Mouse (Mus musculus): ENCODE results near the gene Shd. TPM values are rescaled to one million over a fixed set of nuclear protein-coding genes. Genes with fewer than 3 reads are reported as not detected.
A peak's percentile ranks its signal among the peaks of the same experiment; 100 is the strongest.
"Not testable (repeated sequence)": the region's sequence is repeated elsewhere in the genome, so short reads cannot be mapped to it uniquely, and the experiment has no call there.

Gene Shd
- 10 to 100 TPM; 30.9 to 34.4 TPM for total RNA-seq (2021)

- intact Hi-C loops (cut with DNase I), result no loop called here
- no peak for DNase-seq (ENCODE audit: low spot score in 2 of 2)
These were observed at the start of gene Shd for GRCm38 (mm10) chr17:55969966-55970891. TSS of gene Shd (plus strand) at chr17:55970467.

GRCm38 (mm10) chr17:55931553-55932502 lies 38.4 kb upstream of the Shd start:
- intact Hi-C loops (cut with DNase I), result loop anchor here (5.0 kb wide), 1 partner anchor 35 kb away; no protein-coding TSS in a partner anchor
- peak; percentile 53 to 72 for DNase-seq (ENCODE audit: low spot score in 2 of 2)

- no peak for DNase-seq (ENCODE audit: low spot score in 2 of 2)
- intact Hi-C loops (cut with DNase I), result loop anchor here (5.0 kb wide), 1 partner anchor 35 kb away; no protein-coding TSS in a partner anchor
These were observed 37.6 kb upstream of the Shd start for GRCm38 (mm10) chr17:55932635-55933034.

GRCm38 (mm10) chr17:55933191-55933590 lies 37.1 kb upstream of the Shd start:
- no peak for DNase-seq (ENCODE audit: low spot score in 2 of 2)
- intact Hi-C loops (cut with DNase I), result loop anchor here (5.0 kb wide), 1 partner anchor 36 kb away; no protein-coding TSS in a partner anchor

- intact Hi-C loops (cut with DNase I); DNase-seq (ENCODE audit: low spot score in 2 of 2): not testable (repeated sequence)
These were observed 25.8 kb upstream of the Shd start for GRCm38 (mm10) chr17:55944387-55944865.

- peak; percentile 94 to 99 for DNase-seq (ENCODE audit: low spot score in 2 of 2)
- intact Hi-C loops (cut with DNase I), result loop anchor here (5.0 kb wide), 1 partner anchor 53 kb away; the partner anchor contains the start of gene Zfp959
These were observed 25.2 kb upstream of the Shd start for GRCm38 (mm10) chr17:55944866-55945682.

GRCm38 (mm10) chr17:55945696-55946095 lies 24.6 kb upstream of the Shd start:
- intact Hi-C loops (cut with DNase I), result loop anchor here (5.0 kb wide), 1 partner anchor 53 kb away; the partner anchor contains the start of gene Zfp959
- DNase-seq (ENCODE audit: low spot score in 2 of 2), result no peak

- intact Hi-C loops (cut with DNase I), result loop anchor here (5.0 kb wide), 1 partner anchor 56 kb away; the partner anchor contains the start of gene Zfp959
- DNase-seq (ENCODE audit: low spot score in 2 of 2), result no peak
These were observed 21.6 kb upstream of the Shd start for GRCm38 (mm10) chr17:55948647-55949046.

GRCm38 (mm10) chr17:55949400-55949799 lies 20.9 kb upstream of the Shd start, which contains the start of gene Zfp119b:
TSS of gene Zfp119b (minus strand) at chr17:55949500.
- intact Hi-C loops (cut with DNase I), result loop anchor here (5.0 kb wide), 1 partner anchor 57 kb away; the partner anchor contains the start of gene Zfp959
- DNase-seq (ENCODE audit: low spot score in 2 of 2), result no peak

- intact Hi-C loops (cut with DNase I), result no loop called here
- no peak for DNase-seq (ENCODE audit: low spot score in 2 of 2)
These were observed 19.7 kb upstream of the Shd start for GRCm38 (mm10) chr17:55950601-55951000.

- no peak for DNase-seq (ENCODE audit: low spot score in 2 of 2)
- intact Hi-C loops (cut with DNase I), result no loop called here
These were observed 18.2 kb upstream of the Shd start for GRCm38 (mm10) chr17:55952041-55952440.

- no peak for DNase-seq (ENCODE audit: low spot score in 2 of 2)
- intact Hi-C loops (cut with DNase I), result no loop called here
These were observed 17.7 kb upstream of the Shd start, which contains the start of gene Ebi3 for GRCm38 (mm10) chr17:55952447-55953027. TSS of gene Ebi3 (plus strand) at chr17:55952640.

- no peak for DNase-seq (ENCODE audit: low spot score in 2 of 2)
- intact Hi-C loops (cut with DNase I), result no loop called here
These were observed 16.5 kb upstream of the Shd start for GRCm38 (mm10) chr17:55953751-55954150.

GRCm38 (mm10) chr17:55954229-55954628 lies 16.0 kb upstream of the Shd start:
- intact Hi-C loops (cut with DNase I), result no loop called here
- no peak for DNase-seq (ENCODE audit: low spot score in 2 of 2)

GRCm38 (mm10) chr17:55956129-55956528 lies 14.1 kb upstream of the Shd start:
- intact Hi-C loops (cut with DNase I), result loop anchor here (5.0 kb wide), 2 partner anchors 121 to 254 kb away; partner anchors contain the start of genes Hdgfl2 and Ubxn6
- DNase-seq (ENCODE audit: low spot score in 2 of 2), result peak; percentile 80 to 87

- intact Hi-C loops (cut with DNase I), result loop anchor here (5.0 kb wide), 2 partner anchors 121 to 254 kb away; partner anchors contain the start of genes Hdgfl2 and Ubxn6
- no peak for DNase-seq (ENCODE audit: low spot score in 2 of 2)
These were observed 13.7 kb upstream of the Shd start for GRCm38 (mm10) chr17:55956591-55956990.

- DNase-seq (ENCODE audit: low spot score in 2 of 2), result peak; percentile 62 to 71
- intact Hi-C loops (cut with DNase I), result loop anchor here (5.0 kb wide), 2 partner anchors 120 to 255 kb away; partner anchors contain the start of genes Hdgfl2 and Ubxn6
These were observed 13.1 kb upstream of the Shd start for GRCm38 (mm10) chr17:55957168-55957567.
